Mouse (Mus musculus) CD4-positive, CD25-positive, alpha-beta regulatory T cell, adult 2 months (primary cell): ENCODE data around the gene Olfr287.

Source experiments
- DNase-seq: peaks from one replicate; pipeline ENCODE4 v3.0.0-alpha.2; 2012; ENCODE audit warnings: low read depth, low spot score

The Olfr287 gene

GRCm38 (mm10) chr15:98220877-98221276 is at the start of gene Olfr287, which contains the start of gene Gm44579:
TSS of gene Olfr287 (minus strand) at chr15:98221056.
TSS of gene Gm44579 (minus strand) at chr15:98220977.
- DNase-seq, result no peak

GRCm38 (mm10) chr15:98257776-98258175 is 36.9 kb upstream of the Olfr287 start:
- no peak for DNase-seq

DNA sequence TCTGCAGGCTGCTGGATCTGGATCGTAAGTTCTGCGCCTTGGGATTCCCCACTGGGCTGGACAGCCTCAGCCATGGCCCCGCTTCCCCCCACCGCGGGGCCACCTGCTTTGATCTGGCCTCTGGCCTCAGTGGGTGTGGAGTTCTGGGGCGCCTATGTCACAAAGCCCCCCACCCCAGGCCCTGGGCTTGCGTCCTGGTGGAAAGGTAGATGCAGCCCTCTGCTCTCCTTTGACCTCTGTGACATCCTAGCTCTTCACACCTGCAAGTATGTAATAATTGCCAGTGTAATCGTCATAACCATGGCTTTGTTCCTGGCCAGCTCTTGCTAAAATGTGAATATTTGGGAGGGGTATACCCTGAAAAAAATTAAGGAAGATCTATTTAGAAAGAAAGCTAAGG is 36.3 kb upstream of the Olfr287 start, which contains the start of gene H1fnt:
H1fnt (minus strand) TSS at position 101 of the 400 bp plus-strand sequence.
- DNase-seq, result no peak

DNA sequence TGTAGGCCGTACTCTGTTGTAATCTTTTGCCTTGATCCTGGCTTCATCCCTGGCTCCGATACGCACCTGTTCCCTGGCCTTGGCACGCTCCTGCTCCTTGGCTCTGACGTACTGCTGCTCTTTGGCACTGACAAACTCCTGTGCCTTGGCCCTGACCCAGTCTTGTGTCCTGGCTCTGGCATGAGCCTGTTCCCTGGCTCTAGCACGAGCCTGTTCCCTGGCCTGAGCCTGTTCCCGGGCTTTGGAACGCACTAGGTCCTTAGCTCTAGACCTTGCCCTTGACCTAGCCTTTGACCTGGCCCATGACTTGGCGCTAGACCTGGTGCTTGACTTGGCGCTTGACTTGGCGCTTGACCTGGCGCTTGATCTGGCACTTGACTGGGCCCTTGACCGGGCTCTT is 35.4 kb upstream of the Olfr287 start:
- DNase-seq, result no peak

DNA sequence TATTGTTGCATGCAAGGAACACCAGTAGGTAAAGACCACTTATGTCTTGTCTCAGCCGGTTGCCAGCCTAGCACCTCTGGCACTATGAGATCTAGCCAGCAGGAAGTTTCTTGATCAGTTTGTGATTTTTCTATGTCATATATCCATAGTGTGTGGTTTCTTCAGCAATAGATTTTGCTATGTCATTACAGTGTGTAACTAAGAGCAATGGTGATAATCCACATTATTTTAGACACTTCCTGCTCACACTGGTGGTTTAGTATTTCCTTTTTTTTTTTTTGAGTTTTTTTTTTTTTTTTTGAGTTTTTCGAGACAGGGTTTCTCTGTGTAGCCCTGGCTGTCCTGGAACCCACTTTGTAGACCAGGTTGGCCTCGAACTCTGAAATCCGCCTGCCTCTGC is 14.6 kb upstream of the Olfr287 start:
- DNase-seq, result no peak

DNA sequence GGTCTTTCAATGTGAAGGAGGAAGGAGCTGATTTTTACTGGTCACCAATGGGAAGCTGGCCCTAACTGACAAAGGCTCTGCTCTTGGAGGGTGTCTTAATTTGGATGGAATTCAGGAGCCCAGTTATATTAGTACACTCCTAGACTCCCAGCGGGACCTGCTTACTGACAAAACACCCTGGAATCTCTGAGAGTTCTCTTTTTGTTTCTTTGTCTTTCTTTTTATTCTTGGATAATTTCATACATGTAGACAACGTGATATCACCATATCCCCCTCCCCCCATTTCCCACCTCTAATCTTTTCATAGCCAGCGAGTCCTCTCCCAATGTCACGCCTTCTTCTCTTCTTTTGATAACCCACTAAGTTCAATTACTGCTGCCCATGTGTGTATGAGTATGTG is 13.5 kb upstream of the Olfr287 start, which contains the start of gene Olfr286:
Olfr286 (minus strand) TSS at position 101 of the 400 bp plus-strand sequence.
- DNase-seq, result no peak

- DNase-seq, result no peak
Observed at GRCm38 (mm10) chr15:98226096-98226495, 5.2 kb upstream of the Olfr287 start.

GRCm38 (mm10) chr15:98225610-98226009 is 4.8 kb upstream of the Olfr287 start:
- peak; percentile 3 for DNase-seq

DNA sequence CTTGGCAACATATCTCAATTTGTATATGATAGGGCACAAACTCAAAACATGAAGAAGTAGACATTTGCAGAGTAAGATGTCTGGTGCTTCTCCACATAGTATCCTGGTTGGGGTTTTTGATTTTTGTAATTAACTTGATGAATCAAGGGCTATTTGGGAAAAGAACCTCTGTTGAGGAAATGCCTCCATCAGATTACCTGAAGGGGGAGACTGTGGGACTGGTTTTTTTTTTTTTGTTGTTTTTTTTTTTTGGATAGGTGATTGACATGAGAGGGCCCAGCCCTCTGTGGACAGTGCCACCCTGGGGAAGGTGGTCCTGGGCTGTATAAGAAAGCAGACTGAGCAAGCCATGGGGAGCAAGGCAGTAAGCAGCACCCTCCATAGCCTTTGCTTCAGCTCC is 1.5 kb upstream of the Olfr287 start:
- DNase-seq, result no peak

- DNase-seq, result no peak
Observed at GRCm38 (mm10) chr15:98214130-98214529, 6.7 kb downstream of the Olfr287 start.

DNA sequence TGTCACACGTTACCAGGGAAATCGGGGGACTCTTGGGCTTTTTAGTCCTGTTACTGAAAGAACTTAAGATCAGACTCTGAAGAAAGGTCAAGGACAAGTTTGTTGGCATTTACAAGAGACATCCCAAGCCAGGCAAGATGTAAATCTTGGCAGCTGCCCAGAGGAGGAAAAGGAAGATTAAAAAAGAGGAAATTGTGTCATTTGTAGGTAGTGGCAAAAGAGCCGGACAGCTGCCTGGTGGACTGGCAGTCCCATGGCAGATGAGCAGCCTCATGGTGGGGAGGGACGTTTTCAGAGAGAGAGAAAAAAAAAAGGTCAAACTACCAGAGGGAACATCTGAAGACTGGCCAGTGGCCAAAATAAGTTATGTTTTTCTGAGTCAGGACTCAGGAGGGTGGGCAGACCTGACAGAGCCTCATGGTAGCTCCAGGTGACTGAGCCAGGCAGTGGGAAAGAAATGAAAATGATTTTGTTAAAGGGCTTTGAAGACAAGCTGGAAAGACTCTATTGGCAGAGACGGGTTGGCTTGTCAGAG is 7.5 kb downstream of the Olfr287 start:
- DNase-seq, result no peak

DNA sequence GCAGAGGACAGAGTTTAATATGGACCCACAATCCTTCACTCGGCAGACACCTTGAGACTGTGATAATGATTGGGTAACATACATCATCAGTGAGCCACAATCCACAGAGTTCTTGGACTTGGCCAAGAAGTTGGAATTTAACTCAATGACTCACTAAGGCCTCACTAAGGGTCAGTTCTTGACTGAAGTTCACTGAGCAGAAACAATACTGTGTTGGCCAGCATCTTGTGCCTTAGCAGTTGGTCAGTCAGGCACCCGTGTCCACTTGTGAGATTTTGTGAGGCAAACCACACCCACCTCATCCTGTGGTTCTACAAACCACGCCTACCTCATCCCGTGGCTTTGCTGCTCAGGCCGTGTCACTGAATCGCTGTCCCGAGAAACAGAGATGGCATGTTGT is 11.2 kb downstream of the Olfr287 start:
- DNase-seq, result no peak

GRCm38 (mm10) chr15:98195442-98195841 is 25.4 kb downstream of the Olfr287 start, which contains the start of gene Olfr288:
TSS of gene Olfr288 (minus strand) at chr15:98195542.
- DNase-seq, result no peak

DNA sequence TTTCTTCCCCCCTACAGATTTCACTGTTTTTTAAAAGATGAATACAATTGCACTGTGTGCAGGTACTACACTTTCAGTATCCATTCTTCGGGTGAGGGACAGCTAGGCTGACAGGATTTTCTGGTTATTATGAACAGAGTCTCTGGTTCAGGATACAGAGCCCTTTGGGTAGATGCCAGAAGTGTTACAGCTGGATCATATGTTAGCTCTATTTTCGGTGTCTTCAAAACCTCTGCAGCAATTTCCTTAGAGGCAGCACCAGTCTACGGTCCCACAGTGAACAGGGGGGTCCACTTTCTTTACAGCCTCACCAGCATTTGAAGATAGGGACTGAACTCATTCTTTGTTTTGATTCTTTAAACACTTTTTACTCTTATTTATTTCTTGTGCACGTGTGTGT is 36.4 kb downstream of the Olfr287 start:
- DNase-seq, result no peak

- no peak for DNase-seq
Observed at GRCm38 (mm10) chr15:98181856-98182570, 38.8 kb downstream of the Olfr287 start.

DNA sequence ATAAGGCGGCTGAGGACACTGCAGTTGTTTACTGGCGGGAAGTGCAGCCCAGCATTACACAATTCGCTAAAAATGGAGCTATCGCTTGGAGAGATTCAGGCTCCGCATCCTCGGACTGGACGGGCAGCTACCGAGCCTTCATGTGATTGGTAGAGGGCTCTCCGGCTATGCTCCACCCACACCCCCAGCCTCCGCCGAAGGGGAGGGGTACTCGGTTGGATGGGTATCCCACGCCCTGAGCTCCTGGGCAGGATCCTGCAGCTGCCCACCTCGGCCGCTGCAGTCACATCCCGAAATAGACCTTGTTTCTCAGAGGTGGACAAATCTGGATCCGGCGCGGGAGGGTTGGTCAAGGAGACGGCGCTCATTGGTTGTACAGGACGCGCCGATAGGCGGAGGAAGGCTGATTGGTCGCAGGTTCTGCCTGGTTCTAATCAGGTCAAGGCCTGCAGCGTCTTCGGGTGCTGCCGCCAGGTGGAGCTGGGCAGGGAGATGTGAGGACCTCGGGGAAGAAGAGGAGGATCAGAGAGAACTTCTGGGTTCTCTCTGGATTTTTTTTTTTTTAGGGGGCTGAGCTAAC is 39.6 kb downstream of the Olfr287 start:
- peak; percentile 87 for DNase-seq

DNA sequence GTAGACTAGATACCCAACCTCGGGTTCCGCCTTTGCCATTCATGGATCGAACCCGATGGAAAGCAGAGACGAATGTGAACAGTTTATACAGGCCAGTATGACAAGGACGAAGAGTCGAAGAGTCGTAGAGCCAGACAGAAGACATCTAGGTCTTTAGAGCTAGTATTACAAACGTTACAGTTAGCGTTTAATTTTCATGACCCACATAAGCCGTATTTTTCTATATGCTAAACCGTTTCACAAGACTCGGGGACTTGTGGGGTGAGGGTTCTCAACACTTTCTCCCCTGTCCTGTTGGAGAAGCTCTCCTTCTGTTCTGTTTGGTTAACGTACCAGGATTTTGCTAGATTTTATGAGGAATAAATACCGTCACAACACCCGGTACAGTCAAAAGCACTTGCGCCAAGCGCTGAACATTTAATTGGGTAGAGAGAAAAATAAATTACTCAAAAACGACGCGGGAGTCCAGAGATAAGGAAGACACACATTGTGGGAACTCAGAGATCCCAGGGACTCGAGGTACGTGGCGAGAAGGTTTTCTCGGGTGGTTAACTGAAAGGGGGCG is 40.2 kb downstream of the Olfr287 start:
- DNase-seq, result no peak

- no peak for DNase-seq
Observed at GRCm38 (mm10) chr15:98177320-98177719, 43.5 kb downstream of the Olfr287 start.

GRCm38 (mm10) chr15:98173821-98174220 is 47.0 kb downstream of the Olfr287 start:
- peak; percentile 66 for DNase-seq

DNA sequence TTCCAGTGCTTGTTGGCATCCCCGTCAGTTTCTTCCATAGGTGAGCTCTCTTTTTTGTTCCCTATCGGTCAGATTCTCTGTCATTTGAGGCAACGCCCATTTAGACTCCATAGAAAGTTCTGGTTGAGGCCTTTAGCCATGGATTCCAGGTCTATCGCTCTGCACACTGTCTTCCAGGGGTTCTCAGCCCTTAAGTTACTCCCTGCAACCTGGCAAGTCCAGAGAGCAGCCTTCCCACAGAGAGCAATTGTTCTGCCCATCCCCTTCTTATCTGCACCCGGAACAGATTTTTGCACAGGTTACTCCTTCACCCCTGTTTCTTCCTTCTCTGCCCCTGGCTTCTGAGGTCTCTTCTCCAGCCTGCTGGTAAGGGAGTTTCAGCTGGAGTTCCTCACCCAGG is 48.7 kb downstream of the Olfr287 start:
- DNase-seq, result no peak

GRCm38 (mm10) chr15:98170917-98171316 is 49.9 kb downstream of the Olfr287 start:
- DNase-seq, result no peak

GRCm38 (mm10) chr15:98170365-98170764 is 50.5 kb downstream of the Olfr287 start:
- DNase-seq, result peak; percentile 12

DNA sequence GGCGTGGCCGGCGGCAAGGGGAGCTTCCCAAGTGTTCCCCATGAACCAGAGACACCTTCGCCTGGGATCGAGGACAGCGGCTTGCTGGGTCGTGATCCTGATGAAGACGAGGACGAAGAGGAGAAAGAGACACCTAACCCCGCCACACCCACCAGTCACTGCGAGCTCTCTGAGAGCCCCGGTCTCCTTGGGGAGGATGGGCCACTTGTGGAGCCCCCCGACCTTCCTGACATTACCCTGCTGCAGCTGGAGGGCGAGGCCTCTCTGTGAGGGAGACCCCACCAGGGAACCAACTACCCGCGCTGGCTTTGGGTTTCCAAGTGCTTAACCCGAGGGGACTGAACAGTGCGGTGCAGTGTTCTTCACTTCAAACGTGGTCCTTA is 52.2 kb downstream of the Olfr287 start:
- no peak for DNase-seq
